Mouse (Mus musculus) heart, adult 2 months (tissue): ENCODE results near the gene Atg7. TPM values are rescaled to one million over a fixed set of nuclear protein-coding genes. Genes with fewer than 3 reads are reported as not detected.
A peak's percentile ranks its signal among the peaks of the same experiment; 100 is the strongest.

Experiments used
- DNase-seq, 2 experiments: peaks; one replicate each; pipeline ENCODE4 v3.0.0; 2021
- H3K27ac ChIP-seq: fragments of 200-600 bp; 2 replicates; pipeline ENCODE4 v1.8.1; 2022
- H3K27me3 ChIP-seq: fragments of 200-500 bp; 2 replicates; pipeline ENCODE4 v1.6.1; 2012; ENCODE audit warnings: mild to moderate bottlenecking, low read length, inconsistent platforms, mixed read lengths; ENCODE audit not compliant: control insufficient read depth, insufficient read depth
- H3K36me3 ChIP-seq: fragments of 200-500 bp; 2 replicates; pipeline ENCODE4 v1.6.1; 2012; ENCODE audit warnings: low read length, inconsistent platforms; ENCODE audit not compliant: control insufficient read depth, insufficient read depth
- H3K4me1 ChIP-seq: fragments of 200-500 bp; 2 replicates; pipeline ENCODE4 v1.6.1; 2011; ENCODE audit warnings: low read length; ENCODE audit not compliant: control insufficient read depth, insufficient read depth
- H3K4me3 ChIP-seq: fragments of 200-600 bp; 2 replicates; pipeline ENCODE4 v1.8.1; 2022
- H3K79me2 ChIP-seq: fragments of 200-500 bp; replicated peaks from 2 replicates; pipeline ENCODE4 v1.6.1; 2012; ENCODE audit warnings: mild to moderate bottlenecking, inconsistent platforms, low read length, moderate library complexity, mixed read lengths; ENCODE audit not compliant: control insufficient read depth, insufficient read depth
- H3K9ac ChIP-seq: fragments of 200-500 bp; 2 replicates; pipeline ENCODE4 v1.6.1; 2012; ENCODE audit warnings: low read depth, mild to moderate bottlenecking, control low read depth, inconsistent platforms, low read length, mixed read lengths
- CTCF ChIP-seq: fragments of 200-600 bp; IDR thresholded peaks from 2 replicates; pipeline ENCODE4 v1.8.1; 2022; ENCODE audit warnings: antibody characterized with exemption, mild to moderate bottlenecking, moderate library complexity
- EP300 ChIP-seq: fragments of 200-500 bp; IDR thresholded peaks from 2 replicates; pipeline ENCODE4 v1.6.1; 2011; ENCODE audit warnings: low read depth, low read length, control low read depth; ENCODE audit not compliant: insufficient read depth
- POLR2A ChIP-seq: fragments of 200-500 bp; IDR thresholded peaks from 2 replicates; pipeline ENCODE4 v1.6.1; 2011; ENCODE audit warnings: mild to moderate bottlenecking, low read depth, low read length, control low read depth; ENCODE audit not compliant: insufficient read depth
- WGBS: fragments of 180-500 bp; shearing (Covaris S2); methylation state at CpG from one replicate; pipeline ENCODE4 v1.1.7; 2018; 5-methylcytosine and 5-hydroxymethylcytosine counted together
- intact Hi-C: fragments of 180-260 bp; cut with DNase I; formaldehyde crosslinking; loops from one replicate; pipeline ENCODE4 v1.15.1; 2025
- polyA plus RNA-seq: library from polyadenylated mRNA; depleted of rRNA; stranded (reverse); fragments of >200 nt; gene quantifications from 2 replicates; pipeline ENCODE4 v1.2.3, GENCODE M21; 2012
- total RNA-seq, 2 experiments: library from RNA; stranded (reverse); gene quantifications; 2 replicates each; pipeline ENCODE4 v1.2.3; 2021

The Atg7 gene
- total and polyA plus RNA-seq, 3 experiments, result 9.9 to 11.1 (median 10.7) TPM

DNA sequence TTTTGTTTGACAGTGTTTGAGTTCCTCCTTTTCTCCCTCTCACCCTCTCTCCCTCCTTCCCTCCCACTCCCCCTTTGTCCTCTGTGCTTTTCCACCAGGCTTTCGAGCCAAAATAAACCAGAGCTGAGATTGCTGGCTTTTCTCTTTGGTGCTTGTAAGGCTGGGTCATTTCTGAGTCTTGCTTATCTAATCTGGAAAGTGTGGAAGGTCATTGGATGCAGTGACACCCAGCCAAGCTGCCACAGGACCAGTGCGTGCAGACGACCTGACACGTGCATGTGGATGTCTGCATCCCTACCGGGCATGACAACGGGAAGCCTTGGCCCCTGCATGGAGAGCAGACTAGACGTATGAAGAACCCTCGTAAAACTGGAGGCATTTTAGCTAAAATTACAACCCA lies 76.8 kb downstream of the Atg7 start:
- Histone ChIP-seq H3K79me2 (no peaks in the 10 kb centered on the region), H3K27ac (no peak overlapping the region), H3K36me3 (no peaks in the 10 kb centered on the region), H3K27me3 (no peaks in the 10 kb centered on the region), H3K4me3 (no peak overlapping the region), H3K4me1 (peaks cover 9% of the 10 kb centered on the region), H3K9ac (no peak overlapping the region)
- intact Hi-C loops, result loop anchor here (5.0 kb wide), 1 partner anchor 93 kb away; no protein-coding TSS in a partner anchor
- TF ChIP-seq CTCF (no peak), POLR2A (no peak), EP300 (no peak)
- DNase-seq, result peak; percentile 32 to 35
- WGBS, result 46% methylated on average over 8 of the region's 8 CpGs

DNA sequence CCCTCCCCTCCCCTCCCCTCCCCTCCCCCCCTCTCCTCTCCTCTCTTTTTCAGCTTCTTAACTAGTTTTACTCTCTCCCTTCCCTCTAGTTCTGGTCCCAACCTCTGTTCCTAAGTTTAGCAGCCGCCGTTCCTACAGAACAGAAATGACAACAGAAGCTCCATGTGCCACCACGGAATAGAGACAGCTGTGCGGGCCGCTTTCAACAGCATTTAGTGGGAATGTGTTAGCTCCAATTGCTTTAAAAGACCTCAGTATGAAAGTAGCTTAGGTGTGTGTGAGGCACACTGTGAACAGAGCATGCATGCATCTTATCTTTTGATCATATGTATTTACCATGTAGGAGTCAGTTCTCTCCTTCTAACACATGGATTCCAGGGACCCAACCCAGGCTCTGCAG lies 79.1 kb downstream of the Atg7 start:
- no peak overlapping the region for H3K4me3 ChIP-seq
- H3K4me1 ChIP-seq, result peaks cover 6% of the 10 kb centered on the region
- TF ChIP-seq POLR2A (no peak), CTCF (no peak), EP300 (no peak)
- no peak for DNase-seq
- no peaks in the 10 kb centered on the region for H3K79me2 ChIP-seq
- no peaks in the 10 kb centered on the region for H3K27me3 ChIP-seq
- no peak overlapping the region for H3K9ac ChIP-seq
- 91% methylated on average over 5 of the region's 5 CpGs for WGBS
- H3K27ac ChIP-seq, result no peak overlapping the region
- intact Hi-C loops, result loop anchor here (5.0 kb wide), 1 partner anchor 90 kb away; no protein-coding TSS in a partner anchor
- no peaks in the 10 kb centered on the region for H3K36me3 ChIP-seq

DNA sequence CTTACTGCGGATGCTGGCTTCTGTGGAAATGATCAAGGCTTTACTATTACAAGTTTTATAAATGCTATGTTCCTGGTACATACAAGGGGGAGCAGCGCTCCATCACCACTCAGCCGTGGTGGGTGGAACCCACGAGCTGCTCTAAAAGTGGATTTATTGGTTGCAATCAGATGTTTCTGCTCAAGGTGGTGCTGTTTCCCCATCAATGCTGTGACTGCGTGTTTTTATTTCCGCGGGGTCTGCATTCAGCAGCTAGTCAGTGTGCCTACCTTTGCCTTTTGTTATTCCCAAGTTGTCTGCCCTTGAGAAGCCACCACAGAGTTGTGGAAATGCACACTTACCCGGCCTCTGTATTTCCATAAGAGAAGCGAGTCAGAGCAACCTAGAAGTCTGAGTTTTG lies 81.0 kb downstream of the Atg7 start:
- Histone ChIP-seq H3K27ac (no peak overlapping the region), H3K9ac (no peak overlapping the region), H3K4me1 (peaks cover 6% of the 10 kb centered on the region), H3K4me3 (0 out of 2 replicates have a peak overlapping the region, but pooled peaks have one; percentile 7), H3K27me3 (no peaks in the 10 kb centered on the region), H3K36me3 (no peaks in the 10 kb centered on the region), H3K79me2 (no peaks in the 10 kb centered on the region)
- intact Hi-C loops, result loop anchor here (1.0 to 5.0 kb wide), 3 partner anchors 88 to 284 kb away; no protein-coding TSS in a partner anchor
- 26% methylated on average over 9 of the region's 9 CpGs for WGBS
- TF ChIP-seq CTCF, result peak; percentile 87
- no peak for TF ChIP-seq POLR2A
- TF ChIP-seq EP300, result peak; percentile 81
- peak; percentile 31 to 40 for DNase-seq

DNA sequence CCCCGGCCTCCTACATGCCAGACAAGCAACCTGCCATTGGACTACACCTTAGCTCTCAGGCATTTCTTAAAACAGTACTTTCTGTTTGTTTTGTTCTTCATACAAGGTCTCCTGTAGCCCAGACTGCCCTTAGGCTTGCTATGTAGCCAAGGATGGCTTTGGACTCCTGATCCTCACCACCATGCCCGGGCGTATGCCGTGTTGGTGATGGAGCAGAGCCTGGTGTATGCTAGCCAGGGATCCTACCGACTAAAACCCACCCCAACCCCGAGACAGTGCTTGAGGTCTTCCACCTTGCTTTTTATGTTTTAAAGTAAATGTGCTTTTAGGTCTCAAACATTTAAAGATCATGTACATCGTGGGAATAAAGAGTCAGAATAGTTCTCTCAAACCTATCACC lies 81.5 kb downstream of the Atg7 start:
- H3K9ac ChIP-seq, result no peak overlapping the region
- no peaks in the 10 kb centered on the region for H3K36me3 ChIP-seq
- TF ChIP-seq EP300, result no peak
- no peak for TF ChIP-seq CTCF
- no peak for TF ChIP-seq POLR2A
- peaks cover 2% of the 10 kb centered on the region for H3K4me1 ChIP-seq
- H3K27ac ChIP-seq, result no peak overlapping the region
- intact Hi-C loops, result loop anchor here (1.0 to 5.0 kb wide), 3 partner anchors 88 to 284 kb away; no protein-coding TSS in a partner anchor
- no peaks in the 10 kb centered on the region for H3K27me3 ChIP-seq
- 0 out of 2 replicates have a peak overlapping the region, but pooled peaks have one; percentile 7 for H3K4me3 ChIP-seq
- no peak for DNase-seq
- H3K79me2 ChIP-seq, result no peaks in the 10 kb centered on the region
- 80% methylated on average over 7 of the region's 7 CpGs for WGBS

DNA sequence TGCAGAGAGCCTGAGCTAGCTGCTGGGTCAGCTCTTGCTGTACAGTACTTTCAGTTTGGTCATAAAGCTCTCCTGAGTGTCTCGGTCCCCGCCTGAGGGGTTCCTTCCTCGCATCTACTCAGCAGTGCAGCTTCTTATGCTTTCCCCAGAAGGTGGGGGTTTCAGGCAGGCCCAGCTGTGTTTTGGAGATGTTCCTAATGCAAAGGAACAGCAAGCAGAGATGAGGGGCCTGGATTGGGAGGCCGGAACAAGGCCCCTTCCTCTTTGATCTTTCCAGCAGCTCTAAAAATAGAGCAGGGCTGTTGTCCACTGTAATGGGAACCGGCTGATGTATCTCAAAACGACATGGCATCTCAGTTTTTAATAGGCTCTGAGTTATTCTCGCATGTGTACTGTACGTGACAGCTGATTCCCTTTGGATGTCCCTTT lies 82.3 kb downstream of the Atg7 start:
- H3K4me3 ChIP-seq, result no peak overlapping the region
- intact Hi-C loops, result loop anchor here (5.0 kb wide), 1 partner anchor 147 kb away; no protein-coding TSS in a partner anchor
- no peak overlapping the region for H3K27ac ChIP-seq
- no peak for DNase-seq
- no peak overlapping the region for H3K9ac ChIP-seq
- TF ChIP-seq POLR2A (no peak), CTCF (no peak), EP300 (no peak)
- no peaks in the 10 kb centered on the region for H3K36me3 ChIP-seq
- H3K4me1 ChIP-seq, result no peaks in the 10 kb centered on the region; the same call in 1 of the 2 replicates
- no peaks in the 10 kb centered on the region for H3K79me2 ChIP-seq
- WGBS, result 45% methylated on average over 8 of the region's 8 CpGs
- H3K27me3 ChIP-seq, result no peaks in the 10 kb centered on the region

DNA sequence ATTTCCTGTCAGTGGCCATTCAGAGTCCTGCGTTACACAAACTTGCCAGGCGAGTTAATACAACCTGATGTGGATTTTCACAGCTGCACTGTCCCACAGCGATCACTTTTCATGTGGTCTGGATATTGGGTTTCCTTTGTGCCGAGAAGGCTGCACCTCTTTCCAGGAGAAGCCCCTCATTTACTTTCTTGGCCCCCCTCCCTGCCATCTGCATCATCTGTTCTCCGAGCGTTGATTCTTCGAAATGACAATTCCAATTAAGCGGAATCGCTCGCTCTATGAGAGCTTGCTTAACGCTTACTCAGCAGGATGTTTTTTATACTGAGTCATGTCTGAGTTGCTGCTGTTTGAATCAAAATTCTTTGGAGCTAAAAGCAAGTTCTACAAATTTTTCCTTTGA lies 83.8 kb downstream of the Atg7 start:
- intact Hi-C loops, result loop anchor here (5.0 kb wide), 1 partner anchor 146 kb away; no protein-coding TSS in a partner anchor
- Histone ChIP-seq H3K27ac (no peak overlapping the region), H3K36me3 (no peaks in the 10 kb centered on the region), H3K4me1 (no peaks in the 10 kb centered on the region; the same call in 1 of the 2 replicates), H3K27me3 (no peaks in the 10 kb centered on the region), H3K4me3 (no peak overlapping the region), H3K79me2 (no peaks in the 10 kb centered on the region), H3K9ac (no peak overlapping the region)
- no peak for TF ChIP-seq POLR2A
- TF ChIP-seq CTCF, result no peak
- no peak for TF ChIP-seq EP300
- WGBS, result 91% methylated on average over 11 of the region's 11 CpGs
- DNase-seq, result no peak
